In genomic region chr9:40732302-40732701, GRCm38 (mm10) we compare ENCODE assay signal across 10 mouse cellular contexts. TPM values are rescaled to one million over a fixed set of nuclear protein-coding genes. Genes with fewer than 3 reads are reported as not detected.
A peak's percentile ranks its signal among the peaks of the same experiment; 100 is the strongest.
DNase-seq lines count a peak whose midpoint lies in the region; ATAC-seq lines count a peak whose summit lies in the region.
"Had no signal": no experiment of that assay in that cellular context is flagged by ENCODE, and none has a peak within 500 bp of the region (broad histone marks: within the 10 kb centered on the region; RNA-seq: fewer than 3 reads in every experiment).

No protein-coding gene starts in this region.

- no peaks in the 10 kb centered on the region for H3K9me3 ChIP-seq in intestine, embryonic 15.5 days
- no peaks in the 10 kb centered on the region for H3K9me3 ChIP-seq in intestine, embryonic 16.5 days (ENCODE audit: control insufficient read depth, low read length)
- no peaks in the 10 kb centered on the region for H3K9me3 ChIP-seq in embryonic facial prominence, embryonic 11.5 days (replicated peaks; ENCODE audit: control insufficient read depth, low read length)
- no peaks in the 10 kb centered on the region for H3K9me3 ChIP-seq in limb, embryonic 10.5 days (replicated peaks)

- H3K36me3 ChIP-seq in intestine, embryonic 15.5 days = no peaks in the 10 kb centered on the region
- H3K36me3 ChIP-seq in intestine, embryonic 16.5 days (ENCODE audit: control insufficient read depth, insufficient read depth, low read length) = no peaks in the 10 kb centered on the region
- H3K36me3 ChIP-seq in embryonic facial prominence, embryonic 11.5 days (replicated peaks; ENCODE audit: control insufficient read depth, insufficient read depth, low read depth, low read length) = no peaks in the 10 kb centered on the region
- peaks cover 5% of the 10 kb centered on the region; the same call in 1 of the 2 replicates for H3K36me3 ChIP-seq in limb, embryonic 10.5 days

- H3K4me3 ChIP-seq in intestine, embryonic 15.5 days (replicated peaks) = no peak overlapping the region
- H3K4me3 ChIP-seq in intestine, embryonic 16.5 days (ENCODE audit: low read length) = no peak overlapping the region
- no peak overlapping the region for H3K4me3 ChIP-seq in embryonic facial prominence, embryonic 11.5 days (ENCODE audit: low read depth, low read length)
- no peak overlapping the region; the same call in none of the 2 replicates for H3K4me3 ChIP-seq in limb, embryonic 10.5 days

- peak; percentile 42 for DNase-seq in 3T3-L1 (ENCODE audit: low read depth, low spot score)
- peak; percentile 28 for DNase-seq in embryonic facial prominence, embryonic 11.5 days (ENCODE audit: low spot score)
- DNase-seq in limb, embryonic 10.5 days (ENCODE audit: low spot score) = no peak
- DNase-seq in adrenal gland, postnatal 14 days = no peak
- no peak for DNase-seq in gastrocnemius, adult 18-20 months (ENCODE audit: low spot score)
- DNase-seq: heart, postnatal 10 days; lung, adult 18-20 months; right cerebral cortex, postnatal 25 days had no signal

- peaks cover 17% of the 10 kb centered on the region for H3K4me1 ChIP-seq in intestine, embryonic 15.5 days (replicated peaks)
- H3K4me1 ChIP-seq in intestine, embryonic 16.5 days (ENCODE audit: control insufficient read depth, insufficient read depth, low read length) = peaks cover 11% of the 10 kb centered on the region
- H3K4me1 ChIP-seq in embryonic facial prominence, embryonic 11.5 days (ENCODE audit: control insufficient read depth, insufficient read depth, low read length) = no peaks in the 10 kb centered on the region
- peaks cover 35% of the 10 kb centered on the region for H3K4me1 ChIP-seq in limb, embryonic 10.5 days

- H3K27me3 ChIP-seq in intestine, embryonic 15.5 days (replicated peaks) = no peaks in the 10 kb centered on the region
- H3K27me3 ChIP-seq in intestine, embryonic 16.5 days (replicated peaks; ENCODE audit: control insufficient read depth, insufficient read depth, low read length) = no peaks in the 10 kb centered on the region
- no peaks in the 10 kb centered on the region for H3K27me3 ChIP-seq in embryonic facial prominence, embryonic 11.5 days (ENCODE audit: control insufficient read depth, insufficient read depth, low read length)
- H3K27me3 ChIP-seq in limb, embryonic 10.5 days (ENCODE audit: low read depth, poor library complexity, severe bottlenecking) = no peaks in the 10 kb centered on the region

- no peak overlapping the region for H3K9ac ChIP-seq in intestine, embryonic 15.5 days
- no peak overlapping the region for H3K9ac ChIP-seq in intestine, embryonic 16.5 days (ENCODE audit: low read depth, low read length)
- H3K9ac ChIP-seq in embryonic facial prominence, embryonic 11.5 days (replicated peaks; ENCODE audit: low read length) = no peak overlapping the region

- 0 out of 2 replicates have a peak overlapping the region, but pooled peaks have one; percentile 79 for H3K27ac ChIP-seq in intestine, embryonic 15.5 days
- H3K27ac ChIP-seq in intestine, embryonic 16.5 days (ENCODE audit: low read length) = no peak overlapping the region
- peak overlapping the region; percentile 98 for H3K27ac ChIP-seq in embryonic facial prominence, embryonic 11.5 days (replicated peaks; ENCODE audit: low read depth, low read length)
- H3K27ac ChIP-seq in limb, embryonic 10.5 days = peak overlapping the region; percentile 95

- WGBS in intestine, embryonic 15.5 days = 23% methylated on average over 2 of the region's 2 CpGs
- 38% methylated on average over 2 of the region's 2 CpGs for WGBS in intestine, embryonic 16.5 days
- WGBS in embryonic facial prominence, embryonic 11.5 days = 16% methylated on average over 2 of the region's 2 CpGs
- 11% methylated on average over 2 of the region's 2 CpGs for WGBS in limb, embryonic 10.5 days

- no peak for ATAC-seq in intestine, embryonic 15.5 days
- ATAC-seq in intestine, embryonic 16.5 days = no peak
- no peak for ATAC-seq in embryonic facial prominence, embryonic 11.5 days (replicated peaks; ENCODE audit: insufficient number of reproducible peaks, low FRiP score, low TSS enrichment, low read depth)

- H3K4me2 ChIP-seq in intestine, embryonic 15.5 days (replicated peaks) = no peak overlapping the region
- H3K4me2 ChIP-seq in intestine, embryonic 16.5 days (ENCODE audit: low read depth, low read length) = no peak overlapping the region
- no peak overlapping the region for H3K4me2 ChIP-seq in embryonic facial prominence, embryonic 11.5 days (ENCODE audit: low read depth, low read length)

RNA-seq across cellular contexts. Expression of gene Clmp, which starts 46.5 kb away (rescaled TPM):
- 25.6 and 26.7 TPM in 2 replicates for polyA plus RNA-seq in intestine, embryonic 15.5 days (2015; fragmentation: Nextera tagmentation; extraction: Ambion mirVana)
- polyA plus RNA-seq in intestine, embryonic 16.5 days (2015; fragmentation: Nextera tagmentation; extraction: Ambion mirVana) = 20.9 and 22.2 TPM in 2 replicates
- polyA plus RNA-seq in embryonic facial prominence, embryonic 11.5 days (2014; fragmentation: Nextera tagmentation; extraction: Ambion mirVana) = 59.8 and 72.3 TPM in 2 replicates
- polyA plus RNA-seq in limb, embryonic 10.5 days (2016; fragmentation: Nextera tagmentation; extraction: Ambion mirVana) = 47.0 and 53.5 TPM in 2 replicates
- total RNA-seq in adrenal gland, postnatal 14 days (2021) = 6.5 and 7.4 TPM in 2 replicates
- 1 to 10 TPM; 3.7 to 5.6 TPM for total RNA-seq in gastrocnemius, adult 18-20 months (2021)

Comparison
In these comparisons a context has a peak if more than half of its experiments do, and no peak if none do; other contexts are left out.
1. DNase-seq: peak in 3T3-L1 (single experiment) and embryonic facial prominence, embryonic 11.5 days (single experiment); none in limb, embryonic 10.5 days (single experiment), adrenal gland, postnatal 14 days (single experiment) and gastrocnemius, adult 18-20 months (single experiment).